Mouse (Mus musculus): Measurements from ENCODE around the gene Kdm5b.

DNA sequence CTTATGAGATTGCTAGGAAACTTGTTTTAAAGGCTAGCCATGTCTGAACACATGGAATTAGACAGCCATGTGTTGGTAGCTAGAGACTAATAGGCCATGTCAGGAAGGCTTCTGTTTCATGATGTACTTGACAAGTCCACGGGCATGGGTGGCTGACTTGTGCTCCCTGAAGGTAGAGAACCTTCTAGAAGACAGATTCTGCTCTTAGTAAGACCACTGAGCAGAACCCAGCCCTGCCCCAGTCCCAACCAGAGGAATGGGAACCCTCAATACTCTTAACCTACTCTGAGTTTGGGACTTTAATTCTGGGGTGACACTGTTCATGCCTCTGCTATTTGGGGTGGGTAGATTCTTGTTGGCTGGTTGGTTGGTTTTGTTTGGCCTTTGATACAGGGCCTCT lies 35.0 kb upstream of the Kdm5b start:
- TF ChIP-seq POLR2A (IDR thresholded peaks at IDR 0.05; ENCODE audit: borderline replicate concordance, low read depth, low read length) (no peak), CTCF (IDR thresholded peaks at IDR 0.05; ENCODE audit: low read depth, low read length) (no peak)
